Mouse (Mus musculus): ENCODE measurements around the gene 1700016C15Rik. TPM values are rescaled to one million over a fixed set of nuclear protein-coding genes. Genes with fewer than 3 reads are reported as not detected.
A peak's percentile ranks its signal among the peaks of the same experiment; 100 is the strongest.

The 1700016C15Rik gene
- polyA plus RNA-seq, 1 experiment from 2014 or later: not detected

DNA sequence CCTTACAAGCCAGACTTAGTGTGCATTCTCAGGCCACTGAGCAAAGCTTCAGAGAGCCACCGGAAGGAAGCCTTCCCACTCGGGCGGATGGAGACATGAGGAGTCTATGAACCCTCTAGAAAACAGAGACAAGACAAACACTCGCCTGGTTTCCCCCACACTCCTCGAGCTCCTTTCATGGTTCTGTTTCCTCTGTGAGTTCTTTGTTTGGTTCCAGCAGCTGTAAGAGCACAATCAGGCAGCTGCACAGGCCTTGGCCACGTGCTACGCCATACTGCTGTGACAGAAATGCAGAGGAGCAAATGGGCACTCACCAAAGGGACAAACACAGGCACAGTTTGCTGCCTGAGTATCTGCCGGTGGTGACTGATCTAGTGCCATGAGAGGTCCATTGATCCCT lies 29.1 kb upstream of the 1700016C15Rik start:
- no peak for ATAC-seq (ENCODE audit: low FRiP score)
- 47% methylated on average over 8 of the region's 8 CpGs for WGBS

DNA sequence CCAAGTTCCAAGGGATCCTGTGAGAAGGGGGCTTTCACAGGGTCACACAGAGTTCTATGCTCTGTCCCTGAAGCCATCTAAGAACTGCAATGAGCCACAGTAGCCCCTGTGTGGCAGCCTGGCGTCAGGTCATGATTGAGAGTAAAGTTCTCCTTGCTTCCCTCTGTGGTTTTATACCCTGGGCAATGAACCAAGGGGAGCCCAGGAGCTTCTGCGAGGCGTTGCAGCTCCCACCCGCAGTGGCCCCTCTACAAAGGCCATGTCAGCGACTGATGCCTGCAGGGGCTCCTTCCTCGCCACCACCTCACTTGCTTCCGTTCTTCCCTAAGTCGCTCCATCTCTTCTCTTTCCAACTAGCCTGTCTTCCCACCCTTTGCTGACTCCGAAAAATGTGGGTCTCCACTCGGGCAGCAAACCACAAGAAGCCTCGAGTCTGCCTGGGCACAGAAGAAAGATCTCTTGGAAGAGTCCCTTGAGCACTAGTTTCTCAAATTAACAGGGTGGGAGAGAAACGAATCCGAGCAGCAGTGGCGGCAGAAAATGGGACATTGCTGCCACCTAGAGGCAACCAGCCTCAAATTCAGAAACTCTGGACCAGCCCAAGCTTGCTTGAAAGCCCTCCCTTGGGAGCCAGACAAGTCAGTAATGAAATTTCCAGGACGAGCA lies 27.0 kb upstream of the 1700016C15Rik start:
- DNase-seq (ENCODE audit: low spot score) (peak; percentile 92), ATAC-seq (ENCODE audit: low FRiP score) (peak; percentile 90)
- Histone ChIP-seq H3K4me3 (replicated peaks; ENCODE audit: low read length) (peak overlapping the region; percentile 34), H3K27ac (no peak overlapping the region), H3K4me1 (replicated peaks; ENCODE audit: control insufficient read depth, insufficient read depth, low read length) (no peaks in the 10 kb centered on the region), H3K9me3 (ENCODE audit: control insufficient read depth, low read length) (no peaks in the 10 kb centered on the region), H3K4me2 (replicated peaks) (peak overlapping the region; percentile 61), H3K36me3 (replicated peaks; ENCODE audit: control insufficient read depth, insufficient read depth) (no peaks in the 10 kb centered on the region), H3K27me3 (ENCODE audit: control insufficient read depth, insufficient read depth, low read length) (no peaks in the 10 kb centered on the region), H3K9ac (peak overlapping the region; percentile 47; the same call in 1 of the 2 replicates)
- under 1% methylated on average over 15 of the region's 15 CpGs for WGBS

More for the DNA sequence above, 29.1 kb upstream of the 1700016C15Rik start:
- Histone ChIP-seq H3K9ac (no peak overlapping the region), H3K27ac (no peak overlapping the region), H3K36me3 (replicated peaks; ENCODE audit: control insufficient read depth, insufficient read depth) (no peaks in the 10 kb centered on the region), H3K4me2 (replicated peaks) (no peak overlapping the region), H3K27me3 (ENCODE audit: control insufficient read depth, insufficient read depth, low read length) (no peaks in the 10 kb centered on the region), H3K9me3 (ENCODE audit: control insufficient read depth, low read length) (no peaks in the 10 kb centered on the region), H3K4me3 (replicated peaks; ENCODE audit: low read length) (no peak overlapping the region), H3K4me1 (replicated peaks; ENCODE audit: control insufficient read depth, insufficient read depth, low read length) (no peaks in the 10 kb centered on the region)
- DNase-seq (ENCODE audit: low spot score): no peak

DNA sequence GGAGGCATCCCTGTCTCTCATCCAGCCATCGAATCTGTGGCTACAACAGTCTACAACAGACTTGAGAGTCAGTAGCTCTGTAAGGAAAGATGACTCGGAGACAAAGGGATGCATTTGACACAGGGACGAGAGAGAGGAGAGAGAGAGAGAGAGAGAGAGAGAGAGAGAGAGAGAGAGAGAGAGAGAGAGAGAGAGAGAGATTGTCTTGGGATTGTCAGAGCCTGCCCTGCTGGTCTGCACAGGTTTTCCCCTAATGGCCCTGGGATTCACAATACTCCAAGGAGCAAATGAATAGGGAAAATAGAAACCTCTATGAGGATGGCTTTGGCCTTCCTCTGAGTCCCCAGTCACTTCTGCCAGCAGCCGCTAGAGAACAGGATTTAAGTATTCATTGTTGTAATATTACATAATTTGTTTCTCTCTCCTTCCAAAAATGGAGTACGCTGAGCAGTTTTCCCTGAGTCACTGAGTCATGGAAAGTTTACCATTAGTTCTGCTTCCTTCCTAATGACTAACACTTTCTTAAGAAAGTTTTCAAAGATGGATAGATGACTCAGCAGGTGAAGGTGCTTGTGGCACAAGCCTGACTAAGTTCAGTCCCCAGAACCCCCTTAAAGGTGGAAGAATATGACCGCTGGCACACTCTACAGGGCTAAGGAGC lies 26.3 kb upstream of the 1700016C15Rik start:
- Histone ChIP-seq H3K36me3 (replicated peaks; ENCODE audit: control insufficient read depth, insufficient read depth) (no peaks in the 10 kb centered on the region), H3K27ac (no peak overlapping the region), H3K4me3 (replicated peaks; ENCODE audit: low read length) (peak overlapping the region; percentile 34; the same call in 1 of the 2 replicates), H3K9me3 (ENCODE audit: control insufficient read depth, low read length) (no peaks in the 10 kb centered on the region), H3K9ac (no peak overlapping the region; the same call in 1 of the 2 replicates), H3K4me2 (replicated peaks) (peak overlapping the region; percentile 61), H3K4me1 (replicated peaks; ENCODE audit: control insufficient read depth, insufficient read depth, low read length) (no peaks in the 10 kb centered on the region), H3K27me3 (ENCODE audit: control insufficient read depth, insufficient read depth, low read length) (no peaks in the 10 kb centered on the region)
- WGBS: 39% methylated on average over 6 of the region's 6 CpGs
- ATAC-seq (ENCODE audit: low FRiP score) (no peak), DNase-seq (ENCODE audit: low spot score) (no peak)

DNA sequence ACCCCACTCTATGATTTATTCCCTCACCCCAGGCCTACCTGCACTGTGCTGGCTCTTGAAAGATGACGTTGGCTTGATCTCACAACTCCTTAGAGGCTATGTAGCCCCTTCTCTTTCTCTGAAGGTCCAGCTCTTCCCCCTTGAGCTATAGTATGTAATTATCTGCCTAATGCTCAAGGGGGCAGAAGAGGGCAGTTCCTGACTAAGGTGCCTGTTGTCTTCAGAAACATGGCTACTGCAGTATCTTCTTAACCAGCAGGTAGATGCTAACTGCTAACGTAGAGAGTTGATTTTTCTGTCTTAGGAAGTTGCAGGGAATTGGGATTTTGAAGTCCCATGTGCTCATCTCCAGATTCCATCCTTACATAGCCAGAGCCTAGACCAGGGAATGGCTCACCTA lies 24.4 kb upstream of the 1700016C15Rik start:
- ATAC-seq (ENCODE audit: low FRiP score) (no peak), DNase-seq (ENCODE audit: low spot score) (no peak)

DNA sequence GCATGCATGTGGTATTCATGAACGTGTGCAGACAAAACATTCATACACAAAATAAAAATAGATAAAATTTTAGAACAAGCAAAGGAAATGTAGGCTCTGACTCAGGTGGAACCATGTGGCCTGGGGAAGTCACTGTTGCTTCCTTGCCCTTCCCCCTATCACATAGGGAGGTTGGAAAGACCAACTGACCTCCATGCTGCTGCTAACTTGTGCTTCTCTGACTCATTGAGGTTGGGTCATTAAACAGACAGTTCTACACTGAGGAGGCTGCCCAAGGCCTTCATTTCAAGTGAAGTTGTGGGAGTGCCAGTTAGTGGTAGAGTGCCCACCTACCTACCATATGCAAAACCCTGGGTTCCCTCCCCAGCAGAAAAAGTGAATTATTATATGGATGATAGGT lies 22.0 kb upstream of the 1700016C15Rik start:
- no peaks in the 10 kb centered on the region for H3K4me1 ChIP-seq (replicated peaks; ENCODE audit: control insufficient read depth, insufficient read depth, low read length)
- DNase-seq (ENCODE audit: low spot score) (no peak), ATAC-seq (ENCODE audit: low FRiP score) (no peak)
- no peak overlapping the region for H3K4me2 ChIP-seq (replicated peaks)
- WGBS: 85% methylated on average over 1 of the region's 1 CpGs
- peaks cover 10% of the 10 kb centered on the region for H3K9me3 ChIP-seq (ENCODE audit: control insufficient read depth, low read length)
- no peaks in the 10 kb centered on the region for H3K27me3 ChIP-seq (ENCODE audit: control insufficient read depth, insufficient read depth, low read length)
- no peaks in the 10 kb centered on the region for H3K36me3 ChIP-seq (replicated peaks; ENCODE audit: control insufficient read depth, insufficient read depth)
- no peak overlapping the region for H3K27ac ChIP-seq
- no peak overlapping the region for H3K9ac ChIP-seq
- H3K4me3 ChIP-seq (replicated peaks; ENCODE audit: low read length): no peak overlapping the region

More for the DNA sequence above, 24.4 kb upstream of the 1700016C15Rik start:
- Histone ChIP-seq H3K9me3 (ENCODE audit: control insufficient read depth, low read length) (peaks cover 6% of the 10 kb centered on the region), H3K9ac (no peak overlapping the region), H3K4me1 (replicated peaks; ENCODE audit: control insufficient read depth, insufficient read depth, low read length) (no peaks in the 10 kb centered on the region), H3K4me2 (replicated peaks) (no peak overlapping the region), H3K4me3 (replicated peaks; ENCODE audit: low read length) (no peak overlapping the region), H3K27me3 (ENCODE audit: control insufficient read depth, insufficient read depth, low read length) (no peaks in the 10 kb centered on the region), H3K36me3 (replicated peaks; ENCODE audit: control insufficient read depth, insufficient read depth) (no peaks in the 10 kb centered on the region), H3K27ac (no peak overlapping the region)
- WGBS: 59% methylated on average over 2 of the region's 2 CpGs

- no peak overlapping the region for H3K4me2 ChIP-seq (replicated peaks)
- no peaks in the 10 kb centered on the region for H3K36me3 ChIP-seq (replicated peaks; ENCODE audit: control insufficient read depth, insufficient read depth)
- no peaks in the 10 kb centered on the region for H3K4me1 ChIP-seq (replicated peaks; ENCODE audit: control insufficient read depth, insufficient read depth, low read length)
- DNase-seq (ENCODE audit: low spot score) (no peak), ATAC-seq (ENCODE audit: low FRiP score) (no peak)
- no peak overlapping the region for H3K4me3 ChIP-seq (replicated peaks; ENCODE audit: low read length)
- peaks cover 20% of the 10 kb centered on the region for H3K9me3 ChIP-seq (ENCODE audit: control insufficient read depth, low read length)
- no peaks in the 10 kb centered on the region for H3K27me3 ChIP-seq (ENCODE audit: control insufficient read depth, insufficient read depth, low read length)
- WGBS: 76% methylated on average over 4 of the region's 4 CpGs
- H3K9ac ChIP-seq: no peak overlapping the region
- H3K27ac ChIP-seq: no peak overlapping the region
Measured at GRCm38 (mm10) chr1:177708583-177709055, 21.0 kb upstream of the 1700016C15Rik start.

GRCm38 (mm10) chr1:177711000-177711399 lies 18.6 kb upstream of the 1700016C15Rik start:
- H3K27ac ChIP-seq: no peak overlapping the region
- ATAC-seq (ENCODE audit: low FRiP score): no peak

DNA sequence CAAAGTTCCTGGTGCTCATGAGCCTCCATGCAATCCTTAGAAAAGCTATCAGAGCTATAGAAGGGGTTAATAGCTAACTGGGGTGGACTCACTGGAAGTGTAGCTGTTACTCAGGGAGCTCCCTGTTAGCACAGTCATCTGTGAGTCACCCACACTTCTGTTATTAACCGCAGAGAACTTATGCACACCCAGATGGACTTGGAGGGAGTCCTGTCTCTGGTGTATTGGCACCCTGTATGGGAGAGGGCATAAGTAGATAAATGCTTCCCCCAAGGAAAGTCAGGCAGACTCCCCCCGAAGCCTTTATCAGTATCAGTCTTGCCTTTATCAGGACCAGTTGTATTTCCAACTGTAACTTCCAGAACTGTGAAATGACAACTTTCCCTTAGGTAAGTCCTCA lies 18.2 kb upstream of the 1700016C15Rik start:
- Histone ChIP-seq H3K9me3 (ENCODE audit: control insufficient read depth, low read length) (peaks cover 20% of the 10 kb centered on the region), H3K36me3 (replicated peaks; ENCODE audit: control insufficient read depth, insufficient read depth) (no peaks in the 10 kb centered on the region), H3K27ac (no peak overlapping the region), H3K4me1 (replicated peaks; ENCODE audit: control insufficient read depth, insufficient read depth, low read length) (no peaks in the 10 kb centered on the region), H3K4me2 (replicated peaks) (no peak overlapping the region), H3K4me3 (replicated peaks; ENCODE audit: low read length) (no peak overlapping the region), H3K9ac (no peak overlapping the region), H3K27me3 (ENCODE audit: control insufficient read depth, insufficient read depth, low read length) (no peaks in the 10 kb centered on the region)
- DNase-seq (ENCODE audit: low spot score): no peak
- ATAC-seq (ENCODE audit: low FRiP score): no peak
- 98% methylated on average over 2 of the region's 2 CpGs for WGBS

More at GRCm38 (mm10) chr1:177711000-177711399, 18.6 kb upstream of the 1700016C15Rik start:
- no peak for DNase-seq (ENCODE audit: low spot score)
- Histone ChIP-seq H3K9ac (no peak overlapping the region), H3K4me3 (replicated peaks; ENCODE audit: low read length) (no peak overlapping the region), H3K9me3 (ENCODE audit: control insufficient read depth, low read length) (peaks cover 20% of the 10 kb centered on the region), H3K27me3 (ENCODE audit: control insufficient read depth, insufficient read depth, low read length) (no peaks in the 10 kb centered on the region), H3K4me1 (replicated peaks; ENCODE audit: control insufficient read depth, insufficient read depth, low read length) (no peaks in the 10 kb centered on the region), H3K36me3 (replicated peaks; ENCODE audit: control insufficient read depth, insufficient read depth) (no peaks in the 10 kb centered on the region), H3K4me2 (replicated peaks) (no peak overlapping the region)
- WGBS: 66% methylated on average over 2 of the region's 2 CpGs

- no peak for ATAC-seq (ENCODE audit: low FRiP score)
- 82% methylated on average over 3 of the region's 3 CpGs for WGBS
- Histone ChIP-seq H3K27me3 (ENCODE audit: control insufficient read depth, insufficient read depth, low read length) (no peaks in the 10 kb centered on the region), H3K4me1 (replicated peaks; ENCODE audit: control insufficient read depth, insufficient read depth, low read length) (peaks cover 6% of the 10 kb centered on the region; the same call in 1 of the 2 replicates), H3K9me3 (ENCODE audit: control insufficient read depth, low read length) (peaks cover 20% of the 10 kb centered on the region), H3K27ac (no peak overlapping the region), H3K4me2 (replicated peaks) (no peak overlapping the region), H3K9ac (no peak overlapping the region), H3K4me3 (replicated peaks; ENCODE audit: low read length) (no peak overlapping the region), H3K36me3 (replicated peaks; ENCODE audit: control insufficient read depth, insufficient read depth) (no peaks in the 10 kb centered on the region)
- DNase-seq (ENCODE audit: low spot score): no peak
Measured at GRCm38 (mm10) chr1:177713635-177714396, 15.8 kb upstream of the 1700016C15Rik start.

Data from hindbrain, embryonic 14.5 days (tissue).